Mouse (Mus musculus): ENCODE data around the gene Tiam1.
A peak's percentile ranks its signal among the peaks of the same experiment; 100 is the strongest.
"Not testable (repeated sequence)": the region's sequence is repeated elsewhere in the genome, so short reads cannot be mapped to it uniquely, and the experiment has no call there.

Gene Tiam1

DNA sequence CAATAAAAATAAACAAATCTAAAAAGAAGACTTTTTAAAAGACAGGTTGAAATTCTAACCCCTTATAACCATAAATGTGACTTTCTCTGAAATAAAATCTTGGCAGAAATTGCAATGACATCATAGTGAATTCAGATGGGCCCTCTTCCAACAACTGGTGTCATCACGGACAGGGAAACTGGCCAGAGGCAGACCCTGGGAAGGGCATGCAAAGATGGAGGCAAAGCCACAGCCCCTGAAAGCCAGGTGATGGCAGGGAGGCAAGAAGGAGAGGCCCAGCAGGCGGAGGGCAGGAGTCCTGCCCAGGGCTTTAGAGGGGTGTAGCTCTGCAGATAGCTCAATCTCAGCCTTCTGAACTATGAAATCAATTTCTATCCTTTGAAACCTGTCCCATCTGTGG is 39.8 kb downstream of the Tiam1 start:
- no peak for DNase-seq

DNA sequence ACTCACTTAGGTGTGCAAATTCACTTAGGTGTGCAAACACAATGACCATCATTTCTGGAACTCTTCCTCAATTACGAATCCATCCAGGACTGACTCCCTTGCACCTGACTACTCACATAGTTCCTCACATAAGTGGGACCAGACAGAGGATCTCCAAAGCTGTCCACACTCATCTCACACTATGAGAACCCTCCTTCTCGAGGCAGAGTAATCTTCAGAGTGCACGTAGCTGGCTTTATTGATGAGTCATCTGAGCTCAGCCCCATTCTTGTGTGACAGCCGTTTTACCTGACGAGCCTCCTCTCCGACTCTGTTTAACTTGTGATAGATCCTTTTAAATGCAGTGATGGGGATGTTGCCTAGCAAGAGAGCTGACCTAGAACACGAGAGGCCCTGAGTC is 41.0 kb downstream of the Tiam1 start:
- no peak for DNase-seq

DNA sequence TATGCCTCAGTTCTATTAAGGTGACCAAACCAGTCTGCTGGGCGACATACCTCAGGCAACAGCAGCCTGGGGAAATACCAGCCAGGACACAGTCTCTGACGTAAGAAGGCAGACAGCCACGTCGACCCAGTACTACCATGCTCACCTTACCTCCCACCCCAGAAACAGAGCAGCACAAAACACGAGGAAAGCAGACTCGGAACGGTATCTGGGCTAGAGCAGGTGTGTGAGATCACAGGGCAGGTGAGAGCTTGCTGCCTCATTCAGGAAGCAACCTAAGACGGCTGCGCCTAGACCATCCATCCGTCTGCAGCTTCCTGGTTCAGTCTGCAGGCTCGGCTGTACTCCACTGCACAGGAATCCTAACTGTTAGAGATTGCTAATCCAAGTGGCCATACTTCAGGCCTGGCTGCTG is 45.4 kb downstream of the Tiam1 start:
- DNase-seq: no peak

DNA sequence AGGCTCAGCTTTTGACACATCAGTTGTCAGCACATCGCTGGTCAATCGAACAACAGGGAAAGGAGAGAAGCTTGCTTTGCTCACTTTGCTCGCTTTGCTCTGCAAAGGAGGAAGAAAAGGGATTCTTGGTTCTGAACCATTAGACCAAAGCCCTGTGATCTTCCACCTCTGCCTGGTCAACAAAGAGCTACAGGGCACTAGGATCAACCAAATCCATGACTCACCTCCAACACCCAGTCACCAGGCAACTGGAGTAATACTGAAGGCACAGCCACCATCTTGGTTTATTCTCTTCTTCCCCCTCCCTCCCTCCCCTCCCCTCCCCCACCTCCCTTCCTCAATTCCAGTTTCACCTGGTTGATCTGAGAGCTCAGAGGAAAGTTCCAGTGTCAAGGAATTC is 45.8 kb downstream of the Tiam1 start:
- no peak for DNase-seq

DNA sequence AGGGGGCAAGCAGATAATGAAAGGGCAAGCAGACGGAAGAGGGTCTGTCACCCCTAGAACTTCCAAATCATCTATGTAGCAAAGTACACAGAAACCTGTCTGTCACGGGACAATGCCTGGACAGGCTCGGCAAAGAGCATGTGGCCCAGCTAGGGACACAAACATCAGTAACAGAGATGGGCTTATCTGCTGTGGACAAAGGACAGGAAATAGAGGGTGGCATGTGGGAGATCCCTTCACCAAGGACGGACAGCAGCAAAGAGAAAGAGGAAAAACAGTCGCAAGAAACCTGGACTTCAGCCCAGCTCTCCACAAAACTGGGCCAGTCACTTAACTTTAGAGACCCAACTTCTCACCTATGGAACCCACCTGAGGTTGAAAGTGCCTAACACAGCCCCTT is 47.6 kb downstream of the Tiam1 start:
- no peak for DNase-seq

DNA sequence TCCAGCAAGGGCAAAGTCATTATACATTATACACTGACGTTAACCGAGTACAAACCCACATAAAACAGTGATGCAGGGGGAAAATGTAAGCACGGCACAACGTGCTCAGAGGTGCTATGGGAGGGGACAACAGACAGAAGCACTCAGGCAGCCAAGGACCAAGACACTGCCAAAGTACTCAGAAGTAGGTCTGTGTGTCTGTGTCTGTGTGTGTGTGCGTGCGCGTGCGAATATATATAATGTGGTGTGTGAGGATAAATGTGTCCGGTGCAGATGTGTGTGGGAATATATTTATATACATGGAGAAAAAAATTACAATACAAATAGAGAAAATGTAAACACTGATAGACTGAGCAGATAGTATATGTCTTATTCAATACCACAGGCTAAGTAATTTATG is 50.6 kb downstream of the Tiam1 start:
- no peak for DNase-seq

DNA sequence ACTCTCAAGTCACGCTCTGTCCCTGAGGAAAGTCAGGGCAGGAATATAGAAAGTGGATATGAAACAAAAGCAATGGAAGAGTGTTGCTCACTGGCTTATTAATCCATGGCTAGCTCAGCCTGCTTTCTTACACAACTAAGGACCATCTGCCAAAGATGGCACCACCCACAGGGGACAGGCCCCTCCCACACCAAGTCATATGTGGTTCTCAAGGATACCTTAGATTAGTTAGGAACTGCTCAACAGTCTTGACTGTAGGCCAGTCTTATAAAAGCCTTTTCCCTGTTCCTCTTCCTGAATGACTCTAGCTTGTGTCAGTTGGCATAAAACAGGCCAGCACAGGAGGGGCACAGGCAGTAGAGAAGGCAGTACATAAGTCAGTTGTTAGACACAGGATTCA is 51.7 kb downstream of the Tiam1 start:
- no peak for DNase-seq

DNA sequence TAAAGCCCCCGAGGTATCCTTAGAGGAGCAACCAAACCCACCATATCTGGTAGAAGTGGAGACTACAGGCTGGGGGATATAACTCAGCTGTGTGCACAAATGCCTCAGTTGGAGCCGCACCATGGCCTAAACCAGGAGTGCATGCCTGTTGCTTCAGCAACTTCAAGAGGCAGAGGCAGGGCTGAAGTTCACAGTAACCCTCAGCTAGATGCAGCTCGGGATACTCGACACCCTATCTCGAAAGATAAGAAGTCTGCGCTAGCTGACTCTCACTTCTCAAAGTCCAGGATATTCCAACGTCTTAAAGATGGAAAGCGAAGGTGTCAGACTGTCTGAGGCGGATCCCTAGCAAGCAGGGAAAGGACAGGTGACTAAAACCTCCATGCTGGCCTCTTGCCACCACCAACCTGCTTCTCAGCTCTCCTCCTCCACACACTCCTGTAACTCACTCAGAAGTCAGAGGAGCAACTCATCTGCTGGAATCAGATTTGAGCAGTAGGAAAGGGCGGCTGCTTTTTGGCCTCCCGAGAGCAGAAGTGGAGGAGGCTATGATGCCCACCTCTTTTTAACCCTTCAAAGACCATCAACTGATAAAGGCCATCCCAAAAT is 52.4 kb downstream of the Tiam1 start:
- DNase-seq: no peak

DNA sequence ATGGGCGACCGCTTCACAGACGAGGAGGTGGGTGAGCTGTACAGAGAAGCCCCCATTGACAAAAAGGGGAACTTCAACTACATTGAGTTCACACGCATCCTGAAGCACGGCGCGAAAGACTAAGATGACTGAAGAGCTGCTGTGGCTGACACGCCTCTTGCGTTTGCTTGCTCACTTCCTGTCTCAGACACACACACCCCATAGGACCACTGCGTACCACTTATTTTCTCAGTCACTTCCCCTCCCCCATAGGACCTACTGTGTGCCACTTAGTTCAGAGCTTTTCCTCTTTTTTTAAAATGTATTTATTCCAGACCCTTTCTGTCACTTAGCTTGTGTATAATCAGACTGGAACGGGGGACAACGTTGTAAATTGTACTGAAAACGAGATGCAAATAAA is 53.2 kb downstream of the Tiam1 start:
- no peak for DNase-seq

DNA sequence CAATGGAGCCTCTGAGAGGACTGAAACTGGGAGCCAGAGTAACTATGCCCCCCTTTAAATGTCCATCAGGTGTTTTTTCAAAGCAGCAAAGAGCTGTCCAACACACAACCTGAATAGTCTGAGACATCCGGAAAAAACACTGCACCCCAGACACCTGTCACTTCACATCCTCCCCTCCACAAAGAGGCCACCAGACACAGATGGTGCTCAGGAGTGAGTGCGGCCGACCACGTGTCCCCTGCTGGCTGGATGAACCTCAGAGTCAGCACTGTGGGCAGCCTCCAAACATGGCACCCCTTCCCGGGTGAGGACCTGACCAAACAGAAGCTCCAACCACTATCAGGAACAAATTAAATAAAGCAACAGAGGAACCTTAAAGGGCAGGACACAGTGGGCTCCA is 56.3 kb downstream of the Tiam1 start:
- no peak for DNase-seq

DNA sequence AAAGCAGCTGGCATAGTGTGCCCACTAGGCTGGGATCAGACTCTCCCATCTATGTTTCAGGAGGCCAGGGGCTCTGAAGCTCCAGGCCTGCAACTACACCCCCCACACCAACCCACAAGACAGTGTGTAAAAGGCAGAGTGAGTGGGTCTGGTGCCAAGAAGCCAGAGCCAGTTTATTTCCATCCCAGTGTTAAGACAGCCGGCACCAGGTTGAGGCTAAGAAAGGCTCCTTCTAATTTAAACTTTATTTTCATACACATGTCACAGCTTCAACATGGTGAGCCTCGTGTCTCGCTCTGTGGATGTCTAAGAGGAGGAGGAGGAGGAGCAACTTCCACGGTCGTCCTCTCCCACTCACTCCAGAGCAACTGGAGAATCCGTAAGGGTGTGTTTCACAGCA is 57.5 kb downstream of the Tiam1 start:
- DNase-seq: peak; percentile 82

DNA sequence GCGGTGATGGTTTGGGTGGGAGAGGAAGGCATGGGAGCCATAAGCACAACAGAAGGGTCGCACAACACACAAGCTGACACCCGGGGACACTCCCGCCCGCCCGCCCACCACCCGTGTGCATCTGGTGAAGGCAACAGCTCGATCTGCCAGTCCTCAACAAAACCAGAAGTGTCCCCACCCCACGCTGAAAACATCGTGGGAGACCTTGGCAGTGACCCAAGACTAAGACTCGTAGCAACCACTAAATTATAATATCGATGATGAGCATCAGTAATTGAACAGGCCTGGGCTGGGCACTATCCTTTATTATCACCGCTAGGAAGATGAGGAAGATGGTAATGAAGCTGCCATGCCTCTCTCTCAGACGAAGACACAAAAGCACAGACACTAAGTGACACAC is 58.0 kb downstream of the Tiam1 start:
- peak; percentile 27 for DNase-seq

DNA sequence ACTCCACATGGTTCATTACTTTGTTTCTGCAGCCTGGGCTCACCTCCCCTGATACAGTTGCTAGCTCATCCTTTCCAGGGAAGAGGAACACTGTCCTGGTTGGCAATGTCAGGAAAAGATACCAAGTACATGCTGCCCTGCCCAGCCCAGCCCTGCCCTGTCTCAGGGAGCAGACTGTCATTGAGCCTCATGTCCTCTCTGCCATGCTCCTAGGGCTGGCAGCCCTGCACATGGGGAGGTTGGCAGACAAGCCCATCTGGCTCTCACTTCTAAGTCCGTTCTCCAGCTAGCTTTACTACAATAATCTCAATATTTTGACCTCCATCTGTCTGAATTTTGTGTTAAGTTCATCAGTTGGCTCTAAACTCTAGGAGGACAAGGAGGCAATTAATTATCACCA is 62.4 kb downstream of the Tiam1 start:
- DNase-seq: no peak

DNA sequence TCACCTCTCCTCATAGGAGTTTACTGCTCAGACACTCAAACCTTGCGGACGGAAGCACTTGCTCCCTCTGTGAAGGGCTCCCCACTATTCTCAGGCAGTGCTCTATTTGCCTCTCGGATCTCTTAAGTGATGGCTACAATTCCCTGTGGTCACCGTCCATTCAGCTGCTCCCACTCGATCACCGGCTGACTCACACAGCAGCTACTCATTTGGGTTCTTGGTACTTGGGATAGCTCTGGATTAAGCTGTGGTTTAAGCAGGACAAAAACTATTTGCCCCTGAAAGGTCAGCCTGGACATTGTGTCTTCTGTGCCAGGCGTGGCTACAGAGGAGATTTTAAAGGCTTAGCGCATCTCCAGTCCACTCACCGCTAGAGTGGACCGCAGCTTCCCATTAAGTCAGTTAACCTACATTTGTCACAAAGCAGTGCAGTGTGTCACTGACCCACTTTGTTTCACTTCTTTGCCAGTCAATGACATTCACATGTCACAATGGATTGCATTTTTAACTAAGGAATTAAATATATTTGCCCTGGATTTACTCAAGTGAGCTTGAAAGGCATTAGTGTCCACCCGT is 64.7 kb downstream of the Tiam1 start:
- no peak for DNase-seq

DNA sequence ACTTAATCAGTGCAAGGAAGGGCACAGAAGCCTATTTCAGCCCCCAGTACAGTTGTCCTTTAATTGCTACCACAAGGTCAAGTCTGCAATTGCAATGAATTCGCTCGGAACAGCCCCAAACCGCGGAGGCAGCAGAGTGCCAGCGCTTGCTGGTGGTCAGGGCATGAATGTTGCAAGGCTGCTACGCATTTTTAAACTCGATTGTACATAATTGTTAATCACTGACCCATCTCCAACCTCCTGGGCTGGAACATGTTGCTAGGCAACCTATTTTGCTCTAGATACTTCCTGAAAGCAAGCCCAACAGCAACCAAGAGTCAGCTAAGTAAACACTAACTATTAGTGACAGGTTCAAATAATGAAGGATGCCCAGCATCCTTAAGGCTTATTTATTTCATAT is 70.1 kb downstream of the Tiam1 start:
- DNase-seq: no peak

DNA sequence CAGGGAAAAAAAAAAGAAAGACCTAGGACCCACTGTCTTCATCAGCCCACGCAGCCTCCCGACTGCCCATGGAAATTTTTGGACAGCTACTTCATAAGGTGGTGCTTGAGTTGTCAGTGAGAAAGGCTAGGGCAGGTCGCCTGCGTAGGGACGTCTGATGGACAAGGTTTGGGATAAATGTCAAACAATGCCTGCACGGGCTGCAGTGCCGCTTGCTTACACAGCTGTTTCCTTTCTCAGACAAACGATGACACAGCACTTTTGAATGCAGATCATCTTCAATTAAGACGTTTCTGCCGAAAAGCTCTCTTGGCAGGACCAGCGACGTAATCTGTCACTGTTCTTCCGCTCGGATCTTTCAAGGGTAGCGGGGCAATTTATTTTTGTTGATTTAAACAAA is 70.9 kb downstream of the Tiam1 start:
- peak; percentile 21 for DNase-seq

DNA sequence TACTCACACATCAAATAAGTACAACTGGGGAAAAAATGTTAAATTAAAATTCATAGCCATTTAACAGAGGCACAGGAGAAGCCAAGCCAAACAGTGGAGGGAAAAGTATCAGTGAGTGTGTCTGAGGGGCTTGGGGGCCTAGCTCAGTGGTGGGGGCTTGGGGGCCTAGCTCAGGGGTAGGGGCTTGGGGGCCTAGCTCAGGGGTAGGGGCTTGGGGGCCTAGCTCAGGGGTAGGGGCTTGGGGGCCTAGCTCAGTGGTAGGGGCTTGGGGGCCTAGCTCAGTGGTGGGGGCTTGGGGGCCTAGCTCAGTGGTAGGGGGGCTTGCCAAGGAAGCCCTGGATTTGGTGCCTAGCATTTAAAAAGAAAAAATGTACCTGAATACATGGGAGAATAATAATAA is 72.4 kb downstream of the Tiam1 start:
- not testable (repeated sequence) for DNase-seq

DNA sequence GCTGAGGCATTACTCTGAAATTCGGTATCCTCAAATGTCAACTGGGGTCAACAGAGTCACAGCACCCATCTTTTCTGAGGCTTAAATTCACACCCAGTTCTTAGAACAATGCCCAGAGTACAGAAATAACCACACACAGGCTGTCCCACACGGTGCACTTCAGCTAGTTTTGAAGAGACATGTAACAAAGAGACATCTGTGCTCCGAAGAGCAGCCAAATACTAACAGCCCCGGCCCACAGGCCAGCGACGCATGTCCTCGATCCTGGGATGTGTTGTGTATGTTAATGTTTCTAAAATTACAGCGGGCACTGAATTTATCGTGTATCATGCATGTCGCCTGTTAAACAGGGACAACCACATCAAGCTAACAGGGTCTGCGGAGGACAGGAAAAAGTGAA is 73.5 kb downstream of the Tiam1 start:
- DNase-seq: no peak

DNA sequence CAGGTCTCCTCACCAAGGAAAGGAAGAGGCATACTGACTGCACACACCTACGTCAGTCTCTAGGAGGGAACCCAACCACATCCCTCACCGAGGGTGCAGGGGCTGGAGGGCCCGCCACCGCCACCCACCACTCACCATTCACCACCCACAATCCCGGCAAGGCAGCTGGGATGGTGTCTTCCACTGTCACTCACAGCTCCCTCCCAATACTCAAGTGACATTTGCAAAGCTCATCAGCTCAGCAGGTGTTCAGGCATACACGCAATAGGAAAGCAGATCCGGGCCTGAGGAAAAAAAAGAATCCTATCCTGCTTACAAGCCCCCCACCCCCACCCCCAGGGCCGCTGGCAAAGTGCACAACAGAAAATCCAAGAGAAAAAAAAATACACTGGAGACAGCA is 74.4 kb downstream of the Tiam1 start:
- no peak for DNase-seq

DNA sequence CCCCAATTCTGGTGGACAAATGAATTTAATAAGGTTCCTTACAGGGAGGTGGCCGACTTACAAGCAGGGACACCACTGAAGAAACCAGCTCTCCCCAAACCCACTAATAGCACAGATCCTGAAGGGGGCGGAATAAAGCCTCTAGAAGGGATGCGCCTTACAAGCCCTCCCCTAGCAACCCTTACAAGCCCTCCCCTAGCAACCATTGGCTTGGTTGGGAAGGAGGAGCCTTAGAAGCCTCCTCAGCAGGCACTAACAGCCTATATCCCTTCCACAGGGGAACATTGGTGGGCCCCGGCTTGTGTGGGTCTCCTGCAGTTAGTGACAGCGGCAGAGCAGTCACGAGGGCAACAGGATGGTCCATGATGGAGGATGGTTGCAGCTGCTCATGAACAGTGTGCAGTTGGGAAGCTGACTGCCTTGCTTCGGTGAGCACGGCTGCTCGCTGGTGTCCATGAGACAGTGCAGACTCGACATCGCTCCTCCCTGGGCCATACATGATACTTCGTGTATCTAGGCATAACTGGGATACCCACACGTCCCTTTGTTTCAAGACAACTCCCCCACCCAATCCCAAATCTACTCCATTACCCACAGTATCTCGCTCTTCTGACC is 90.6 kb downstream of the Tiam1 start:
- DNase-seq: peak; percentile 31

DNA sequence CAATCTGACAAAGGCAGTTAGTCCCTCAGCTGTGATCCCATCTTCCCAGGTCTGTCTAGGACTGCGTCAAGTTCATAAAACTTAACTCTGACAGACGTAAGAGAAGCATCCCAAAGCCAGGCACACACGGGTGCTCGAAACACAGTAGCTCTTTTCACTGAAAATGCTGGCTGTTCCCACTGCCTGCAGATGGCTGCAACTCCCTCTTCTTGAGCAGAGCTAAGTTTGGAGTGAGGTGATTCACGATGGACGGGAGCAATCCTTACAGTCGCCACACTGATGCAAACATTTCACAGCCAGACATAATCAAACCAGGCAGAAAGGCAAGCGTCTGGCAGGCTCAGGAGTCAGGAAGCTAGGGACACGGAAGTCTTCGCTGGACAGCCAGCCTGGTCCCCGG is 91.2 kb downstream of the Tiam1 start:
- DNase-seq: peak; percentile 58

DNA sequence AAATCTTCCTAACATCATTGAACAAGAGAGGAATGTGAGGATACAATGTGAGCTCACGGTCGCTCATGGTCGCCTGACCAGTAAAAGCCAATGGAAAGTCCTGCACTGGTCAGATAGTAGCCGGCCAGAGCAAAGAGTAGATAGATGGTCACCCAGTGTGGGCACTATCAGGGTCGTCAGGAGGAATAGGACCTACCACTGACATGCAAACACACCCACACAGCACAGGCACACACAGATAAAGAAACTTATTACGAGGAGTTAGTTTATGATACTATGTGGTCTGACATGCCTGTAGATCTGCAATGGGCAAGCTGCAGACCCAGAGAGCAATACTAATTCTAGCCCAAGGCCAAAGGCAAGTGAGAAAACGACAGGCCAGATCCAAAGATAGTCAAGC is 92.5 kb downstream of the Tiam1 start:
- DNase-seq: no peak

DNA sequence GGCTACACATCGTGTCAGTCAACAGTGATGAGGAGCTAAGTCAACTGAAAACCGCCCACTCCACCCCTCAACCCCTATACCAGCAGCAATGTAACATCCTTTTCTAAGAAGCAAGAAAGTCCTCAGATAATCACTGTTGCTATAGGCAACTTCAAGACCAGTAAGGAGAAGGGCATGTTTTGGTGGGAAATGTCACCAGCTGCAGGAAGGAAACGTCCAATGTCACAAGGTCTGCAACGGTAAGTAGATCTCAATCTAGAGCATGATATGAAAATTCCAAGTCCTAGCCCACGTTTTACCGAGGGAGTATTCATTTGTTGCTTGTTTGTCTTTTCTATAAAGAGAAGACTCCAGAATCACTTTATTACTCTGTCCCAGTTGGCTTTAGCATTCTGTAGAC is 95.7 kb downstream of the Tiam1 start:
- no peak for DNase-seq

DNA sequence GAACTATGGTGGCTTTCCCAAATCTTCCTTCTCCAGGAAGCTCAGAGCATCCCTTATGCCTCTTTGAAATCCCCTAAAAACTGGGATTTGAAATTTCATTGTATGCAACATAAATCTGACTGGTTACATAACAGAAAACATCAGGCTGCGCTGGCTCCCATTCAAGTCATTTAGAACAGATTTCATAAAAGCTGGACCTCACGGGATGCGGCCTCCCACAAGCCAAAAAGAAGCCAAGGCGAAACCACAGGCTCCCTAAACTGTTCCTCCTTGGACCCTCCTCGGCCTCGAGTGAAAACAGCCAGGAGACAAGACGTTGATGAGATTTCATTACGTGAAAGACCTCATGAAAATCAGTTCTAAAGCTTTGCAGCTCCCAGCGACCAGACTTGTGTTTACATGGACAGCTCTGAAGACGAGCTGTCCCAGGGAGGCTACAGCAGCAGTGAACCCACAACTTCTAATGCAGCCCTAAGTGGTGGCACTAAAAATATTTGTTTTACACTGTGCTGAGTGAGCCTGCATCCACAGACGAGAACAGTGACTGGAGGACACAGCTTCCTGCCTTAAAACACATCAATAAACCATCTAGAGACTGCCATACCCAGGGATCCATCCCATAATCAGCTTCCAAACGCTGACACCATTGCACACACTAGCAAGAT is 96.9 kb downstream of the Tiam1 start:
- DNase-seq: no peak

Measured in right cerebral cortex, adult 18-20 months (tissue).